Mouse (Mus musculus) kidney, adult 2 months (tissue): ENCODE measurements at regions not wholly inside any gene's neighbourhood (a gene's known extent, or its start where the extent isn't known, plus 50 kb on each side); places are given as distances from the start of the nearest gene placed in this dataset.

Experiments
- DNase-seq: peaks from one replicate; pipeline ENCODE4 v3.0.0; 2021
- H3K27ac ChIP-seq: fragments of 200-500 bp; 2 replicates; pipeline ENCODE4 v1.5.1; 2012; ENCODE audit warnings: low read depth, low read length, control low read depth, inconsistent platforms; ENCODE audit not compliant: insufficient read depth
- H3K27me3 ChIP-seq: fragments of 200-500 bp; replicated peaks from 2 replicates; pipeline ENCODE4 v1.6.1; 2012; ENCODE audit warnings: mild to moderate bottlenecking, moderate library complexity, low read length, inconsistent platforms; ENCODE audit not compliant: control insufficient read depth, insufficient read depth
- H3K36me3 ChIP-seq: fragments of 200-500 bp; 2 replicates; pipeline ENCODE4 v1.6.1; 2012; ENCODE audit warnings: mild to moderate bottlenecking, moderate library complexity, low read length, inconsistent platforms; ENCODE audit not compliant: control insufficient read depth, insufficient read depth
- H3K4me1 ChIP-seq: fragments of 200-500 bp; 2 replicates; pipeline ENCODE4 v1.6.1; 2011; ENCODE audit warnings: low read length; ENCODE audit not compliant: control insufficient read depth, insufficient read depth
- H3K4me3 ChIP-seq: fragments of 200-500 bp; 2 replicates; pipeline ENCODE4 v1.5.1; 2011; ENCODE audit warnings: mild to moderate bottlenecking, low read depth, low read length, control low read depth; ENCODE audit not compliant: insufficient read depth
- CTCF ChIP-seq: fragments of 200-500 bp; conservative IDR thresholded peaks from 2 replicates; pipeline ENCODE4 v1.5.1; 2011; ENCODE audit warnings: low read depth, mild to moderate bottlenecking, control low read depth, low read length, moderate library complexity, mixed read lengths; ENCODE audit not compliant: insufficient read depth, insufficient read length
- POLR2A ChIP-seq: fragments of 200-500 bp; IDR thresholded peaks from one replicate; pipeline ENCODE4 v1.6.1; 2011; ENCODE audit warnings: low read depth, low read length, control low read depth
- WGBS: fragments of 180-500 bp; shearing (Covaris S2); methylation state at CpG from one replicate; pipeline ENCODE4 v1.1.7; 2018; 5-methylcytosine and 5-hydroxymethylcytosine counted together

DNA sequence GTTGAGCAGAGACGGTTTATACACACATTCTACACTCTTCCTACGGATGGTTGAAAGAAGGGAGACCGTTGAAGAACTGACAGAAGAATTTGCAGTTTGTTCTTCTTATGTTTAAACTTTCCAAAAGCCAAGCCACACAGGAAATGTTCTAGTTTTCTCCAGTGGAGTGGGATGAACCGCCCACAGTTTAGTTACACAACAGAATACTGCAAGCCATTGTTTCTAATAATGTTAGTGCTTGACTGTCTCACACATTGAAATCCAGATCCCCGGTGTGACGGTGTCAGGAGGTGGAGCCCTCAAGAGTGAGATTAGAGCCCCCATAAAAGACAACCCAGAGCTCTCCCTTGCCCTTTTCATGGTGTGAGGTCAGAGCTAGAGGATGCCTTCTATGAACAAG lies 146.8 kb downstream of the Vrk1 start:
- no peak for DNase-seq
- no peaks in the 10 kb centered on the region for H3K4me1 ChIP-seq
- H3K27me3 ChIP-seq: no peaks in the 10 kb centered on the region
- WGBS: 63% methylated on average over 6 of the region's 6 CpGs
- no peak for TF ChIP-seq CTCF
- H3K27ac ChIP-seq: no peak overlapping the region
- no peak overlapping the region for H3K4me3 ChIP-seq
- no peaks in the 10 kb centered on the region for H3K36me3 ChIP-seq

DNA sequence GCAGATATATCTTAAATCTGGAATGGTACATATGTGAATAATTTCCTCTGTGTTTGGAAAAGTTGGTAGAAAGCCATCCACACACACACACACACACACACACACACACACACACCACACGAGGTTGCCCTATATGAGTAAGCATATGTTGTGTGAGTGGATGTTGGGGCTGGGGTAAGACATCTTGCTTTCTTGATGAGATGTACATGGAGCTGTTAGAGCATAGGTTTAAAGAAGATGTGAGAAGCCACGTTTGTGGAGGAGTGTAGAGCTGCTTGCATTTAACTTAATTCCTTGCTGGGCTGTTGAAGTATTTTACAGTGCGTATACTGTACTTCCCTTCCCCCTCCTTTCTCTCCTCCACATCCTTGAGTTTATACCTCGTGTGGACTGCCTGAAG lies 147.8 kb downstream of the Vrk1 start:
- H3K27me3 ChIP-seq: no peaks in the 10 kb centered on the region
- H3K4me3 ChIP-seq: no peak overlapping the region
- H3K4me1 ChIP-seq: no peaks in the 10 kb centered on the region
- whole genome bisulfite sequencing: 54% methylated on average over 4 of the region's 4 CpGs
- H3K36me3 ChIP-seq: no peaks in the 10 kb centered on the region
- no peak for DNase-seq
- TF ChIP-seq POLR2A (no peak), CTCF (no peak)
- H3K27ac ChIP-seq: no peak overlapping the region

DNA sequence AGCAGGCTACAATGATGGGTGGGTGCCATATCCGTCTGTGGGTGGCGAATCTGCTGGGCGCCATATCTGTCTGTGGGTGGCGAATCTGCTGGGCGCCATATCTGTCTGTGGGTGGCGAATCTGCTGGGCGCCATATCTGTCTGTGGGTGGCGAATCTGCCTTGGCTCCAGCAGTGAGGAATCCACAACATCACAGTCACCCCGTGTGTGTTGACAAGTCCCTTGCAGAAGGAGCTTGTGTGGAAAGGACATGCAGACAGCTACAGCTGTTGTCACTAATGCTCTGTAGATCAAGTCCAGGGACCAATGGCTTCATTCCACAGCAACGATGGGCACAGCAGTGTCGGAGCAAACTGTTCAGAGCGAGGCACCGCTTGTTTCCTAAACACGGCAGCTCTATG lies 148.6 kb downstream of the Vrk1 start:
- no peaks in the 10 kb centered on the region for H3K4me1 ChIP-seq
- no peak for TF ChIP-seq POLR2A
- TF ChIP-seq CTCF: no peak
- H3K27me3 ChIP-seq: no peaks in the 10 kb centered on the region
- 94% methylated on average over 14 of the region's 14 CpGs for WGBS
- no peak for DNase-seq
- H3K4me3 ChIP-seq: no peak overlapping the region
- H3K27ac ChIP-seq: no peak overlapping the region
- H3K36me3 ChIP-seq: no peaks in the 10 kb centered on the region

DNA sequence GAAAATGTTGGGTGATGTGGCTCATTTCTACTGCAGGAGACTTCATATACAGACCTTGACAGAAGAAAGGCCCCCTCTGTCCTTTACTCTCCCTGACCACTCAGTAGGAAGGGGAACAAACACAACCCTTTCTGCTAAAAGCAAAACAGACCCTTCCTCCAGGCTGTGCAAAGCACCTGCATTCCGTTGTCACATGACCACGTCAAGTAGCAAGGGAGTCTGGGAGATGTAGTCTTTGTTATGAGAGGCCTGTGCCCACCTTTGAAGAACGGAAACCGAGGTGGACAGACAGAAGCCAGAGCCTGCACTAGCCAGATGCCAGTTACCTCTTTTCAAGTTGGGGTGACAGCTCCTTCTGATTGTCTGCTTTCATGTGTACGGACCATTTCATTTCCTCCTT lies 161.3 kb downstream of the Vrk1 start:
- Histone ChIP-seq H3K27ac (no peak overlapping the region), H3K4me3 (no peak overlapping the region), H3K27me3 (no peaks in the 10 kb centered on the region; the same call in 1 of the 2 replicates), H3K36me3 (no peaks in the 10 kb centered on the region), H3K4me1 (peaks cover 4% of the 10 kb centered on the region; the same call in 1 of the 2 replicates)
- WGBS: 71% methylated on average over 5 of the region's 5 CpGs
- no peak for DNase-seq
- TF ChIP-seq CTCF: no peak
- no peak for TF ChIP-seq POLR2A

DNA sequence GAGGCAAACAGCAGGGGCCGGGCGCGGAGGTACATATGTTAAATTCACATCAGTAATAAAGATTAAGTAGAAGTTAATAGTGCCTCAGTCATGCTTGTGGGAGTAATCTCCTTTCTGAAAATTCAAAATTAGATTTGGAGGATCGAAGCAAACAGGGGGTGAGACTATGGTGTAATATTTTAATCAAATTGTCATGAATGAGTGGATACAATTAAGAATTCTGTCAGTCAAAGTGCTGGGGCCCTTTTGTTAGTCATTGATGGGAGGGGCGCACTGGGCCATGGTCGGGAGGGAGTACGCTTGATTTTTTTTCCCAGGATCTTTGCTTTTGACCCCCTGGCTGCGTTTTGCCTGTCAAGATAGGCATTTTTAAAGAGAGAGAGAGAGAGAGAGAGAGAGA lies 163.2 kb downstream of the Vrk1 start:
- H3K4me3 ChIP-seq: no peak overlapping the region
- no peak for DNase-seq
- 32% methylated on average over 8 of the region's 8 CpGs for WGBS

DNA sequence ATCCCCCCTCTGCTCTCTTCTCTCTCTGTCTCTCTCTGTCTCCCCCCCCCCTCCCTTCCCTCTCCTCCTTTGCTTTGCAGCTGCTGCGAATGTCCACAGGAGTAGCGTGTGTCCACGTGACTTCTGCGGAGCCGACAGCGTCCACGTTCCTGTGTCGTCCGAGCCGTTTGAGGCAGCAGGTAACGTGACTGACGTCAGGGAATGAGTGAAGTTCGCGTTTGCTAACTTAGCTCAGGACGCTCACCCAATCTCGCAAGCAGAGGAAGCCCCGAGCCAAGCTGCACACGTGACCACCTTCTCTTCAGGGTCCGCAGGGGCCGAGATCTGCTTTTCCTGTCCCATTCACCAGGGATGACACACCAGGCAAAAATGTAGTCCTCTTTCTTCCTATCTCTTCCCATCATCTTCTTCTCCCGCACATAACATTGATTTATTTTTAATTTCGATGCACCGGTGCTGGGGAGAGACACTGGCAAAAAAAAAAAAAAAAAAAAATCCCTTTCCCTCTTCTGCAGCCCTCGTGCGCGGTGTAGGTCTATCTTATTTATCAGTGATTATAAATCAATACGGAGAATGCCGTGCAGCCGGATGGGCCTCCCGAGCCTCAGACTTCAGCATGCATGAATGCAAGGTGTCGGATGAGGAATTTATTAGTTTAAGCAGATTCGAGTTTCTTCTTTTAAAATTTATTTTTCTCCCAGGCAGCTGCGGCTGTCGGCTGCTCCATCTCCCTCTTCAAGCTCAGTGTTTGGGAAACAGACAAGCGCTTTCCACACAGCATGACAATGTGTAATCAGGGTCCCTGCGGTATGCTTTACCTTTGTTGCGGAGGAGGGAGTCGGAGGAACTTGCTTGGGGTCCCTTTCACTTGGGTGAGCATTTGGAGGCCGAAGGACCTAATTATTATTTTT lies 164.3 kb downstream of the Vrk1 start:
- WGBS: 1% methylated on average over 39 of the region's 39 CpGs
- no peaks in the 10 kb centered on the region; the same call in 1 of the 2 replicates for H3K27me3 ChIP-seq
- DNase-seq: no peak
- H3K36me3 ChIP-seq: no peaks in the 10 kb centered on the region
- H3K27ac ChIP-seq: no peak overlapping the region
- H3K4me3 ChIP-seq: peak overlapping the region; percentile 24
- TF ChIP-seq POLR2A (no peak), CTCF (no peak)
- peaks cover 4% of the 10 kb centered on the region; the same call in 1 of the 2 replicates for H3K4me1 ChIP-seq

More for the DNA sequence above, 163.2 kb downstream of the Vrk1 start:
- H3K4me1 ChIP-seq: peaks cover 4% of the 10 kb centered on the region; the same call in 1 of the 2 replicates
- no peak for TF ChIP-seq POLR2A
- no peak for TF ChIP-seq CTCF
- no peaks in the 10 kb centered on the region for H3K36me3 ChIP-seq
- no peak overlapping the region for H3K27ac ChIP-seq
- H3K27me3 ChIP-seq: no peaks in the 10 kb centered on the region; the same call in 1 of the 2 replicates

DNA sequence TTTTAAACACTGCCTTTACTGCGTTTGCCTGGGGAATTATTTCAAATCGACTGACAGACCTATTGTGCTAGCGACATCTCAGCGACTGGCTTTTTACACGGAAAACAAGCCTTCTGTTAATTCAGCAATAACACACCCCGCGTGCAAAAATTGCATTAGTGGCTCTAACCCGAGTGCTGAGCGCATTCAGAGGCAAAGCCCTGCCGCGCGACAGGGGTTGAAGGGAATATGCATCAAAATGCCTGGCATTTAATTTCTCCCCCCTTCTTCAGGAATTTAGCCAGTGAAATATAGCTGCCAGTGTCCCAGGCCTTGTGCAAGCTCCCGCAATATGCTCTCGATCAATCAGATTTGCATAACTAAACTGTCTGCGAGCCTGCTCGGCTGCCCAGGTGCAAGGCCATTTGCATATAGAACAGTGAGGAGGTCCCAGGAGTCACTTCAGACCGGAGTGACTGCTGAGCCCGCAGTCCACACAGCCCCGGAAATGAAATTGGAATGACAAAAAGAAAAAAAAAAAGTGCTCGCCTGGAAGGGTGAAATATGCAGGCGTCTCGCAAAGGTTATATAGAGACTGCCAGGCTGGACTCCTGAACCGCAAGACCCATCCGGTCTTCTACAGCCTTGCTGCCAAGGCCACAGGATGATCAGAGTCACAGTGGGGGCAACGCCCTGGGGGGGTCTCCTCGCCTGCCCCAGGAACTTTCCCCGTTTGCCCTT lies 165.1 kb downstream of the Vrk1 start:
- no peak for TF ChIP-seq POLR2A
- TF ChIP-seq CTCF: no peak
- WGBS: 7% methylated on average over 27 of the region's 27 CpGs
- peaks cover 4% of the 10 kb centered on the region; the same call in 1 of the 2 replicates for H3K4me1 ChIP-seq
- H3K36me3 ChIP-seq: no peaks in the 10 kb centered on the region
- H3K27me3 ChIP-seq: no peaks in the 10 kb centered on the region; the same call in 1 of the 2 replicates
- no peak for DNase-seq
- peak overlapping the region; percentile 26 for H3K4me3 ChIP-seq
- no peak overlapping the region for H3K27ac ChIP-seq
